23 mouse cellular contexts compared by ENCODE assay signal in the genomic region with DNA sequence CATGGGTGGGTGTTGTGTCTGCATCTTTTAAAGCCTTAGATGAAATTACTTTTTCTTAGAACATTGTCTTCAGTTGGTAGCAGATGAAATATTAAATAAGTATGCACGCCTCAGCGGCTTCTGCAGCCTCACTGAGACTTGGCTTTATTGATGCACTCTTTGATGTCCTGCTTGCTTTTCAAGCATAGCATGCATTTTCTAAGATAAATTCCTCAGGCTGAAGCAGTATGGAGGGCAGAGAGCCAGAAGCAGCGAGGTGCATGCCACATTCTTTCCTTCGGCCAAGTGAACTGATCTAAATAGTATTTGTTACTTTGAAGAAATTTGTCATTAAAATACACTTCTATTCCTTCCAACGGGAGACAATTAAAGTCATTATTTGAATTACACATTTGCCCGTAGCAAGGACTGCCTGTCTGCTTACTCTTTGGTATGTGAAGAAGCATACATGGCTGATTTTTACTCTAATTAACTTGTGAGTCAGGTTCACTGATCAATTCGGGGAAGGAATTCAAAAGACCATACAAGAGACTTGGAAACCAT.
DNase-seq lines count a peak whose midpoint lies in the region; ATAC-seq and TF ChIP-seq lines count a peak whose summit lies in the region.
"Had no signal": no experiment of that assay in that cellular context is flagged by ENCODE, and none has a peak within 500 bp of the region (broad histone marks: within the 10 kb centered on the region; RNA-seq: fewer than 3 reads in every experiment).

No protein-coding gene starts in this region.

- TF ChIP-seq POLR2A in brain, embryonic 14.5 days (IDR thresholded peaks at IDR 0.05; ENCODE audit: borderline replicate concordance, extremely low read depth, insufficient read depth, insufficient read length, poor library complexity, severe bottlenecking), result no peak

- TF ChIP-seq EP300 in lung, postnatal 0 days (IDR thresholded peaks at IDR 0.05), result no peak

- H3K27ac ChIP-seq in forebrain, embryonic 10.5 days, result peak overlapping the region; percentile 52; the same call in 1 of the 2 replicates
- no peak overlapping the region for H3K27ac ChIP-seq in forebrain, postnatal 0 days (ENCODE audit: low read depth, low read length)
- no peak overlapping the region for H3K27ac ChIP-seq in lung, embryonic 14.5 days (ENCODE audit: low read depth)
- H3K27ac ChIP-seq in lung, postnatal 0 days (ENCODE audit: low read length), result no peak overlapping the region
- peak overlapping the region; percentile 32; the same call in 1 of the 2 replicates for H3K27ac ChIP-seq in midbrain, postnatal 0 days (ENCODE audit: low read depth, low read length)
- H3K27ac ChIP-seq: embryonic facial prominence, embryonic 12.5 days; layer of hippocampus, adult 2 months; limb, embryonic 15.5 days; liver, embryonic 15.5 days; neural tube, embryonic 12.5 days had no signal

- no peak for DNase-seq in forebrain, embryonic 10.5 days (ENCODE audit: extremely low spot score, low spot score)
- DNase-seq in forebrain, postnatal 0 days, result no peak
- DNase-seq in lung, embryonic 14.5 days, result peak; percentile 23
- DNase-seq in lung, postnatal 0 days (ENCODE audit: low spot score), result no peak
- DNase-seq in brain, embryonic 14.5 days (ENCODE audit: low read depth), result peak; percentile 80
- peak; percentile 27 for DNase-seq in midbrain, postnatal 0 days (ENCODE audit: low spot score)
- no peak for DNase-seq in thymus, postnatal 0 days (ENCODE audit: low spot score)
- DNase-seq: adrenal gland, postnatal 10 days; cerebellum, adult 8-10 months; gastrocnemius, postnatal 10 days; heart, adult 11 months; heart, postnatal 14 days; kidney, adult 8-10 months; kidney, postnatal 14 days; layer of hippocampus, postnatal 36 days; lung, postnatal 10 days; right cerebral cortex, postnatal 14 days had no signal

- peaks cover 10% of the 10 kb centered on the region for H3K4me1 ChIP-seq in forebrain, embryonic 10.5 days
- H3K4me1 ChIP-seq in forebrain, postnatal 0 days (ENCODE audit: insufficient read depth), result no peaks in the 10 kb centered on the region
- H3K4me1 ChIP-seq in lung, embryonic 14.5 days (ENCODE audit: insufficient read depth), result no peaks in the 10 kb centered on the region
- no peaks in the 10 kb centered on the region for H3K4me1 ChIP-seq in lung, postnatal 0 days (ENCODE audit: insufficient read depth, low read depth, low read length)
- 0 out of 2 replicates have a peak, but pooled peaks cover 4% of the 10 kb centered on the region for H3K4me1 ChIP-seq in midbrain, postnatal 0 days (ENCODE audit: insufficient read depth, low read length)
- H3K4me1 ChIP-seq: embryonic facial prominence, embryonic 12.5 days; heart, embryonic 12.5 days; limb, embryonic 15.5 days; liver, embryonic 15.5 days; neural tube, embryonic 12.5 days had no signal

- no peak overlapping the region for H3K4me3 ChIP-seq in forebrain, embryonic 10.5 days
- no peak overlapping the region for H3K4me3 ChIP-seq in forebrain, postnatal 0 days (ENCODE audit: low read depth, low read length)
- no peak overlapping the region for H3K4me3 ChIP-seq in lung, embryonic 14.5 days (ENCODE audit: low read depth, low read length)
- no peak overlapping the region for H3K4me3 ChIP-seq in lung, postnatal 0 days (ENCODE audit: low read depth, low read length)
- no peak overlapping the region for H3K4me3 ChIP-seq in midbrain, postnatal 0 days (ENCODE audit: low read depth, low read length)
- H3K4me3 ChIP-seq: embryonic facial prominence, embryonic 12.5 days; heart, embryonic 12.5 days; layer of hippocampus, adult 2 months; limb, embryonic 15.5 days; liver, embryonic 15.5 days; neural tube, embryonic 12.5 days had no signal

- TF ChIP-seq CTCF in forebrain, postnatal 0 days (IDR thresholded peaks at IDR 0.05; ENCODE audit: low read depth), result no peak
- no peak for TF ChIP-seq CTCF in lung, embryonic 14.5 days (IDR thresholded peaks at IDR 0.05; ENCODE audit: low read depth)
- TF ChIP-seq CTCF in lung, postnatal 0 days (IDR thresholded peaks at IDR 0.05), result no peak
- no peak for TF ChIP-seq CTCF in brain, embryonic 14.5 days (IDR thresholded peaks at IDR 0.05; ENCODE audit: borderline replicate concordance, extremely low read depth, insufficient read depth, insufficient read length)
- no peak for TF ChIP-seq CTCF in midbrain, postnatal 0 days (IDR thresholded peaks at IDR 0.05)

- no peaks in the 10 kb centered on the region for H3K27me3 ChIP-seq in forebrain, embryonic 10.5 days (ENCODE audit: poor library complexity, severe bottlenecking)
- no peaks in the 10 kb centered on the region for H3K27me3 ChIP-seq in forebrain, postnatal 0 days (ENCODE audit: insufficient read depth, low read length)
- no peaks in the 10 kb centered on the region for H3K27me3 ChIP-seq in lung, embryonic 14.5 days (ENCODE audit: insufficient read depth, low read length)
- H3K27me3 ChIP-seq in lung, postnatal 0 days (replicated peaks; ENCODE audit: insufficient read depth, low read length), result no peaks in the 10 kb centered on the region
- H3K27me3 ChIP-seq in midbrain, postnatal 0 days (ENCODE audit: insufficient read depth, low read length), result no peaks in the 10 kb centered on the region
- H3K27me3 ChIP-seq: embryonic facial prominence, embryonic 12.5 days; heart, embryonic 12.5 days; limb, embryonic 15.5 days; liver, embryonic 15.5 days; neural tube, embryonic 12.5 days had no signal

- 55% methylated on average over 7 of the region's 7 CpGs for WGBS in forebrain, embryonic 10.5 days
- WGBS in forebrain, postnatal 0 days, result 19% methylated on average over 7 of the region's 7 CpGs
- WGBS in lung, embryonic 14.5 days, result 55% methylated on average over 7 of the region's 7 CpGs
- 55% methylated on average over 7 of the region's 7 CpGs for WGBS in lung, postnatal 0 days
- WGBS in midbrain, postnatal 0 days, result 17% methylated on average over 7 of the region's 7 CpGs

- no peaks in the 10 kb centered on the region for H3K36me3 ChIP-seq in forebrain, embryonic 10.5 days (replicated peaks)
- H3K36me3 ChIP-seq in forebrain, postnatal 0 days (ENCODE audit: insufficient read depth), result no peaks in the 10 kb centered on the region
- no peaks in the 10 kb centered on the region for H3K36me3 ChIP-seq in lung, embryonic 14.5 days (ENCODE audit: insufficient read depth)
- H3K36me3 ChIP-seq in lung, postnatal 0 days (ENCODE audit: insufficient read depth, low read length), result no peaks in the 10 kb centered on the region
- H3K36me3 ChIP-seq in midbrain, postnatal 0 days (ENCODE audit: insufficient read depth, low read length), result no peaks in the 10 kb centered on the region
- H3K36me3 ChIP-seq: embryonic facial prominence, embryonic 12.5 days; heart, embryonic 12.5 days; limb, embryonic 15.5 days; liver, embryonic 15.5 days; neural tube, embryonic 12.5 days had no signal

- H3K9ac ChIP-seq in forebrain, postnatal 0 days, result no peak overlapping the region
- no peak overlapping the region for H3K9ac ChIP-seq in lung, embryonic 14.5 days
- no peak overlapping the region for H3K9ac ChIP-seq in lung, postnatal 0 days (replicated peaks; ENCODE audit: low read depth)
- H3K9ac ChIP-seq in midbrain, postnatal 0 days (replicated peaks; ENCODE audit: low read length, poor library complexity, severe bottlenecking), result no peak overlapping the region
- H3K9ac ChIP-seq: embryonic facial prominence, embryonic 12.5 days; heart, embryonic 12.5 days; limb, embryonic 15.5 days; liver, embryonic 15.5 days; neural tube, embryonic 12.5 days had no signal

- no peak overlapping the region for H3K4me2 ChIP-seq in forebrain, postnatal 0 days (ENCODE audit: low read depth)
- H3K4me2 ChIP-seq in lung, embryonic 14.5 days, result no peak overlapping the region
- H3K4me2 ChIP-seq in lung, postnatal 0 days (replicated peaks; ENCODE audit: low read depth, low read length), result no peak overlapping the region
- no peak overlapping the region for H3K4me2 ChIP-seq in midbrain, postnatal 0 days (ENCODE audit: low read depth, low read length, poor library complexity, severe bottlenecking)
- H3K4me2 ChIP-seq: embryonic facial prominence, embryonic 12.5 days; heart, embryonic 12.5 days; limb, embryonic 15.5 days; liver, embryonic 15.5 days; neural tube, embryonic 12.5 days had no signal

- H3K9me3 ChIP-seq in forebrain, embryonic 10.5 days, result no peaks in the 10 kb centered on the region
- H3K9me3 ChIP-seq in forebrain, postnatal 0 days (ENCODE audit: low read length), result no peaks in the 10 kb centered on the region
- no peaks in the 10 kb centered on the region for H3K9me3 ChIP-seq in lung, embryonic 14.5 days (ENCODE audit: low read depth, low read length)
- no peaks in the 10 kb centered on the region for H3K9me3 ChIP-seq in lung, postnatal 0 days (ENCODE audit: low read length)
- H3K9me3 ChIP-seq in midbrain, postnatal 0 days (ENCODE audit: low read length), result no peaks in the 10 kb centered on the region
- H3K9me3 ChIP-seq: embryonic facial prominence, embryonic 12.5 days; heart, embryonic 12.5 days; limb, embryonic 15.5 days; liver, embryonic 15.5 days; neural tube, embryonic 12.5 days had no signal

- no peak for ATAC-seq in forebrain, postnatal 0 days
- ATAC-seq in lung, embryonic 14.5 days (ENCODE audit: insufficient read depth), result no peak
- ATAC-seq in lung, postnatal 0 days, result no peak
- ATAC-seq in midbrain, postnatal 0 days (ENCODE audit: low FRiP score), result no peak

Comparison
In these comparisons a context has a peak if more than half of its experiments do, and no peak if none do; other contexts are left out.
1. DNase-seq: peak in lung, embryonic 14.5 days (single experiment), brain, embryonic 14.5 days (single experiment) and midbrain, postnatal 0 days (single experiment); none in forebrain, embryonic 10.5 days (single experiment), forebrain, postnatal 0 days (single experiment), lung, postnatal 0 days (single experiment) and thymus, postnatal 0 days (single experiment).
2. H3K27ac ChIP-seq: peak in forebrain, embryonic 10.5 days (single experiment) and midbrain, postnatal 0 days (single experiment); none in forebrain, postnatal 0 days (single experiment), lung, embryonic 14.5 days (single experiment) and lung, postnatal 0 days (single experiment).